Mouse (Mus musculus): ENCODE data around the gene Emilin1. TPM values are rescaled to one million over a fixed set of nuclear protein-coding genes. Genes with fewer than 3 reads are reported as not detected.
A peak's percentile ranks its signal among the peaks of the same experiment; 100 is the strongest.
"Not testable (repeated sequence)": the region's sequence is repeated elsewhere in the genome, so short reads cannot be mapped to it uniquely, and the experiment has no call there.

The Emilin1 gene
- total RNA-seq (2021) = 1 to 10 TPM; 2.7 to 7.7 TPM
- long read RNA-seq, experiment 1, transcript Emilin1-201 (8 exons, 3,852 nt) = major isoform, 8 of 9 reads
- long read RNA-seq, experiment 1, partial matches to known transcripts = 1 of 9 reads
- long read RNA-seq, experiment 1, other reads (novel, unspliced or antisense) = 0 of 9 reads
- long read RNA-seq, experiment 2, partial matches to known transcripts = 0 of 1 reads
- long read RNA-seq, experiment 2, other reads (novel, unspliced or antisense) = 0 of 1 reads

DNA sequence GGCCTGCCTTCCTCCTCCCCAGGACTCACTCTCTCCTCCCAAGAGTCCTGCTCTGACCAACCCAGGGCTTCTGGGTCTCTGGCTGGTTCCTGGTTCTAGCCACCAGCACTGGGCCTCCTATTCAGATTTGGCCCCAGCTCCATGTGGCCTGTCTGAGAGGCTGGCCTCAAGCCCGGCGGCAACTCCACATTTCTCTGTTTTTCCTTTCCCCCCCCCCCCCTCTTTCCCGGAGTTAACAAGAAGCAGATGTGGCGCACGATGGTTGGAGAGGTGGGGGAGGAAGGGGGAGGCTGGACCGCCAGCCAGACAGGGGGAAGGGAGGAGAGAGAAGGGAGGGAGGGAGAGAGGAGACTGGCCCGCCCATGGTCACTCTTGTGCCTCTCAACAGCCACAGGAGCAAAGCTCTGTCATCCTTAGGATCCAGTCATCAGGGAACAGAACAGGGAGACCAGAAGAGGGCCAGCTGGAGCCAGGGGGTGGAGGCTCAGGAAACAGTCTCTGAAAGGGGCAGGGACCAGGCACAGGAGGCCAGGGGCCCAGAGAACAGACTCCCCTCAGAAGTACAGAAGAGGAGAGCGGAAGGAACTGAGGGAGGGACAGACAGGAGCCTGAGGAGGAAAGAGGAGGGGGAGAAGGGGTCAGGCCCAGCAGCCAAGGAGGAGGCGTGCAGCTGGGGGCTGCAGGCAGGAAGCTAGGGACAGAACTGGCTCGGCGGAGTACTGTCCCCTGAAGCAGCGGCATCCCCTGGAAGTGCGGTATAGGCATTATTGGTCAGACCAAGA, at the start of gene Emilin1:
Gene Emilin1 (plus strand): TSS at position 343 of the 782 bp plus-strand sequence.
- Histone ChIP-seq H3K4me3 (peak within 1 kb of the TSS; percentile 71), H3K27ac (peak within 1 kb of the TSS; percentile 86)
- TF ChIP-seq CTCF (IDR thresholded peaks at IDR 0.05) = no peak
- intact Hi-C loops (cut with DNase I) = no loop called here
- DNase-seq = peak; percentile 84

DNA sequence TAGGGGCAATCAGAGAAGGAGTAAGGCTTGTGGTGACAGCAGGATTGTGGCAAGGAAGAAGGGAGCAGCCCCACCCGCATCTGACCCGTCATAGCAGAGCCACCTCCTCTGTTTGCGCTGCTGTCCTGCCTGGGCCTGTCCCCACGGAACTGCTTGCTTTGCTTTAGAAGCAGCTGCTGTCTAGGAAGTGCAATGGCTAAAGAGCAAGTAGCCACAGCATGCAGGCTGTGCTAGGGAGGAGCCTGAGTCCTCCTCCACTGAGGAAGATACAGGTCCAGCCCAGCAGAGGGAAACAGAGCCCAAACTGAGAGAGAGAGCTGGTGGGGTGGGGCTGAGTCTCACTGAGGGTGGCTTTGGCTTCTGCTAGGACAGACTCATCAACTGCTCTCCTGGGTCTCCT, 49.4 kb upstream of the Emilin1 start:
- intact Hi-C loops (cut with DNase I) = no loop called here
- DNase-seq = peak; percentile 39
- no peak overlapping the region for H3K4me3 ChIP-seq
- TF ChIP-seq CTCF (IDR thresholded peaks at IDR 0.05) = peak; percentile 7; the same call in 1 of the 2 replicates
- H3K27ac ChIP-seq = no peak overlapping the region

DNA sequence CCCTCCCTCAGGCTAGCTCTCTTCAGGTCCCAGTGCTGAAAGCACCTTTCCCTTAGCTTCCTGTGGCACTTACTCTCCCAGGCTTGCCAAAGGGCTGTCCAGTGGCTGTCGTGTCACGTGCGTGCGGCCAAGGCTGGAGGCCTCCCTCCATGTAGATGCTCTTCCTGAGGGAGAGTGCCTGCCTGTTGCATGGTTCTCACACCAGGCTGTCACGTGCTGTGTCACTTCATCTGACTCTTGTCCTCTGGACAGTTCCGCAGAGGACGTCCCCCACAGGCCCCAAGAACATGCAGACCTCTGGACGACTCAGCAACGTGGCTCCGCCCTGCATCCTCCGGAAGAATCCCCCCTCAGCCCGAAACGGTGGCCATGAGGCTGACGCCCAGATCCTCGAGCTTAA, 48.9 kb upstream of the Emilin1 start:
- Histone ChIP-seq H3K27ac (0 out of 2 replicates have a peak overlapping the region, but pooled peaks have one; percentile 8), H3K4me3 (peak overlapping the region; percentile 7; the same call in 1 of the 2 replicates)
- DNase-seq = no peak
- no peak for TF ChIP-seq CTCF (IDR thresholded peaks at IDR 0.05)
- intact Hi-C loops (cut with DNase I) = no loop called here

DNA sequence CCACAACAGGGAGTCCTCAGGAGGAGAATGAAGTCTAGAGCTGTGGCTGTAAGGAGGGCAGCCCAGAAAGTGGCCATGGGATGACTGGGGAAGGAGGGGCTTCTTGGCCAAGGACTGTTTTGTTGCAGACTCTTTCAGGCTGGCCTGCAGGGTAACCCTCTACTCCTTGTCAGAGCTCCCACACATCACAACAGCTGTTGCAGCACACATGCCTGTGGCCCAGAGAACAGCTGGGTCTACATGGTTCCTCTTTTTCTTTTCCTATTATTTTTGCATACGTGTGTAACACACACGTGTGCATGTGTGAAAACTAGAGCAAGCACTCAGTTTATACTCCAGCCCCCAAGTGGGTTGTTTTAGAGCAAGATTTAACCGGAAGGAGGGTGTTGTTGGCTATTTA, 46.3 kb upstream of the Emilin1 start:
- intact Hi-C loops (cut with DNase I) = no loop called here
- no peak overlapping the region for H3K4me3 ChIP-seq
- no peak overlapping the region for H3K27ac ChIP-seq
- TF ChIP-seq CTCF (IDR thresholded peaks at IDR 0.05) = no peak
- no peak for DNase-seq

DNA sequence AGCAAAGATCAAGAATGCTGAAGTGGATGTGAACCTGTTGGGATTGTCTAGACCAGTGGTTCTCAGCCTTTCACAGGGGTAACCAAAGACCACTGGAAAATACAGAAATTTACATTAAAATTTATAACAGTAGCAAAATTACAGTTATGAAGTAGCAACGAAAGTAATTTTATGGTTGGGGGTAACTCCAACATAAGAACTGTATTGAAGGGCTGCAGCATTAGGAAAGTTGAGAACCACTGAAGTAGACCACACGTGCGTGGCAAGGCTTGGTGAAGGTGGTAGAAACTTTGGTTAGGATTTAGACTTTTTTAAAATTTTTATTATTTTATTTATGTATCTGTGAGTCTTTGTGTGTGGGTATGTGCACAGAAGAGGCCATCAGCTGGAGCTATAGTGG, 45.5 kb upstream of the Emilin1 start, which contains the start of gene Tmem214:
Gene Tmem214 (plus strand): TSS at position 301 of the 400 bp plus-strand sequence.
- no peak for TF ChIP-seq CTCF (IDR thresholded peaks at IDR 0.05)
- intact Hi-C loops (cut with DNase I) = loop anchor here (2.0 kb wide), 1 partner anchor 21 kb away; the partner anchor contains the start of gene Agbl5
- Histone ChIP-seq H3K4me3 (no peak within 1 kb of the TSS), H3K27ac (peak within 1 kb of the TSS; percentile 96)
- DNase-seq = no peak

DNA sequence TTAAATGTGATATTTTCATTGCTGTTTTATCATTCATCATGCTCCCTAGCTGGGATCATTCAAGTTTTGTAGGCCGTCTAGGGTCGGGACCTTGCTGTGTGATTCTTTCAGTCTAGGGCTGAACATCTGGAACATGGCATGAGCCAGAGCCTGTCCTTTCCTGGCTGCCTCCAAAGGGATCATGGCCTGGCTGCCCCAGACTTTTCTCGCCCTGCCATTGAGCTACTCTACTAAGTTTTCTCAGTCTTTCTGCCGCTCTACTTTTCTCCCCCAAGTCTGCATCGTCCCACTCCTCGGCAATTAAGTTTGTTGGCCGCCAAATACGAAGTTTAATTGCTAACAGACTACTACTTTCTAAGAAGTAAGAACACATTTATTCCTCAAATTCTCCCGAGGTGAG, 44.2 kb upstream of the Emilin1 start:
- H3K27ac ChIP-seq = peak overlapping the region; percentile 96
- DNase-seq = no peak
- intact Hi-C loops (cut with DNase I) = loop anchor here (2.0 kb wide), 1 partner anchor 20 kb away; the partner anchor contains the start of gene Agbl5

DNA sequence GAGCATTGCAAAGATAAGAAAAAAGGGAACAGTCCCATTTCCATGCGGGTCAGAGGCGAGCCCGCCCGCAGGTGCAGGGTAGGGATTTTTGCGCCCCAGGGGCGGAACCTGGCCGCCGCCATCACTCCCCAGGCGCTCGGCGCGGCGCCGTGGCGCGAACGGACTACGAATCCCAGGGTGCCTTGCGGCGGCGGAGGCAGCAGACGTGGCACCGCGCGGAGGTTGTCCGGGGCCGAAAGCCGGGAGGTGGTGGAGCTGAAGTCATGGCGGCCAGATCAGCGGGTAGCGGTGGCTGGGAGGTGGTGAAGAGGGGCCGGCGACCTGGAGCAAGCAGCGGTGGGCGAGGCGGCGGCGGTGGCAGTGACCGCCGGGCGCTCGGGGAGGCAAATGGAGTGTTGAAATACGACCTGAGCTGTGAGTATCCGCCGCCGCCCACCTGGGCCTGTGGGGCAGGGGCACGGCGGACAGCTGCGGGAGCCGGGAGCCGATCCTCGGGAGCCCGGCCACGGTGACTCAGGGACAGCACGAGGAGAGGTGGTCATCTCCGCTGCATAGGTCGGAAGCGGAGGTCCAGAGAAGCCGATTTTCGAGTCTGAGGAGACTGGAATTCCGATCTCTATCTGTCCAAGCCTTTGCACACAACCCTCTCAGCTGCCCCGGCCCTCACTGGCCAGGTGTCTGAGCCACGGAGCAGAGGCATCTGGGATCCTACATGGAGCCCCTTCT, 43.6 kb upstream of the Emilin1 start:
- intact Hi-C loops (cut with DNase I) = loop anchor here (2.0 kb wide), 1 partner anchor 19 kb away; the partner anchor contains the start of gene Agbl5
- peak; percentile 8; the same call in 1 of the 2 replicates for TF ChIP-seq CTCF (IDR thresholded peaks at IDR 0.05)

More for the DNA sequence above, 44.2 kb upstream of the Emilin1 start:
- H3K4me3 ChIP-seq = peak overlapping the region; percentile 80
- no peak for TF ChIP-seq CTCF (IDR thresholded peaks at IDR 0.05)

DNA sequence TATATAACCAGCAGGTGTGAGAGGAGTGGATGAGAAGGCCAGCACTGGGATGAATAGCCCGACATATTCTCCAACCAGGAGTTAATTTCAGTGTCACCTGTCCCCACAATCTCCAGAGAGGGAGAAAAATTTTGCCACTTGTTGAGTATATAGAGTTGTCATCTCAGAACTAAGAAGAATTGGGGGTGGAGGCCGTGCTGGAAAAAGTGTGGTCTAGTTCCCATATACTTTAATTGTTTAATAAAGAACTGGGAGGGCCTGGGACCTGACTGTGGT, 43.1 kb upstream of the Emilin1 start:
- Histone ChIP-seq H3K4me3 (peak overlapping the region; percentile 80), H3K27ac (peak overlapping the region; percentile 96)
- intact Hi-C loops (cut with DNase I) = no loop called here
- no peak for DNase-seq
- no peak for TF ChIP-seq CTCF (IDR thresholded peaks at IDR 0.05)

More for the DNA sequence above, 43.6 kb upstream of the Emilin1 start:
- peak overlapping the region; percentile 96 for H3K27ac ChIP-seq
- peak; percentile 96 for DNase-seq
- peak overlapping the region; percentile 80 for H3K4me3 ChIP-seq

DNA sequence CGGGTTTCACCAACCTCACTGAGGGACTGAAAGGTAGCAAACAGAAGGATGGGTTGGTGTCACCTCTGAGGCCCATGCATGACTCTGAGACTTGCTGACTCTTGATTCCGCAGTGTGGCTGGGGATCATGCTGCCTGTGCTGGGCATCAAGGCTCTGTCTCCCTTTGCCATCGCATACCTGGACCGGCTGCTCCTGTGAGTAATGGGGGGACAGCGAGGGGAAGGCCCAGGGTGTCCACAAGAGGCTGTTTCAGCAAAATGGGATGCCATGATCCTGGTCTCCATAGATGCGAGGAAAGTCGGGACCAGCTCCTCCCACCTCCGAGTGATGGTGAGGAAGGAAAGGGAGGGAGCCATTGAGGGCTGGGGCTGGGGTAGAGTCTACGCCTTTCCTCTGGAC, 40.6 kb upstream of the Emilin1 start:
- no peak for DNase-seq
- no peak for TF ChIP-seq CTCF (IDR thresholded peaks at IDR 0.05)
- no peak overlapping the region for H3K4me3 ChIP-seq
- intact Hi-C loops (cut with DNase I) = no loop called here
- H3K27ac ChIP-seq = no peak overlapping the region

DNA sequence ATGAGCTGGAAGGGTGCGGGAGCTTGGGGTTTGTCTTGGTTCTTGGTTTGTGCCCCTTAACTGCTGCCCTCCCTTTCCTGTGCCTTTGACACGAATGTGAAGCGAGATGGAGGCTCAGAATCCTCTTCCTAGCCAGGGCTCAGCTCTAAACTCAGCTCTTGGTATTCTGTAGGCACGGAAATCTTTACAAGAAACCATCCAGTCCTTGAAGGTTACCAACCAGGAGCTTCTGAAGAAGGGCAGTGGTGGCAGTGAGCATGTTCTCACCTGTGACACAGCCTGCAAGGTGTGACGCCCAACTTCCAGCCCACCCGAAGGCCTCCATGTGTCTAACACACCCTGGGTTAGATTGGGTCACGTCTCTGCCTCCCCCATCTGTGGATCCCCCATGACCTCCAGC, 38.8 kb upstream of the Emilin1 start:
- H3K4me3 ChIP-seq = no peak overlapping the region
- intact Hi-C loops (cut with DNase I) = no loop called here
- no peak for TF ChIP-seq CTCF (IDR thresholded peaks at IDR 0.05)
- DNase-seq = no peak
- no peak overlapping the region for H3K27ac ChIP-seq

DNA sequence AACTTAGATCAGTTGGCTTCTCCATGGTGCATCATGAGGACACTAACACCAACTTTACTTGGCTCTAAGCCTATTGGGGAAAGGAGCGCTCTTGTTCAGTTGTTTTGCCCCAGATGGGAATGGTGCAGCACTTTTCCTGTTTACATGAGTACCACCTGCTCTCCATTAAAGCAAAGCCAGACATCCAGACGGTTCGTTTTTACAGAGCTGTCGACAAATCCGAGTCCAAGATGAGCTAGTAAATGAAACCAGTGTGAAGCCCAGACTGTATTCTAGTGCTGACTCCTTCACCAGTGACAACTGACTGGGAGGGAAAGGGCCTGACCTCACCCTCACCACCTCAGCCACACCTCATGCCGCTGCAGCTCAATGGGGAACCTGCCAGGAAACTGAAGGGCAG, 34.6 kb upstream of the Emilin1 start:
- no peak for TF ChIP-seq CTCF (IDR thresholded peaks at IDR 0.05)
- H3K27ac ChIP-seq = no peak overlapping the region
- H3K4me3 ChIP-seq = no peak overlapping the region
- no peak for DNase-seq
- intact Hi-C loops (cut with DNase I) = no loop called here

DNA sequence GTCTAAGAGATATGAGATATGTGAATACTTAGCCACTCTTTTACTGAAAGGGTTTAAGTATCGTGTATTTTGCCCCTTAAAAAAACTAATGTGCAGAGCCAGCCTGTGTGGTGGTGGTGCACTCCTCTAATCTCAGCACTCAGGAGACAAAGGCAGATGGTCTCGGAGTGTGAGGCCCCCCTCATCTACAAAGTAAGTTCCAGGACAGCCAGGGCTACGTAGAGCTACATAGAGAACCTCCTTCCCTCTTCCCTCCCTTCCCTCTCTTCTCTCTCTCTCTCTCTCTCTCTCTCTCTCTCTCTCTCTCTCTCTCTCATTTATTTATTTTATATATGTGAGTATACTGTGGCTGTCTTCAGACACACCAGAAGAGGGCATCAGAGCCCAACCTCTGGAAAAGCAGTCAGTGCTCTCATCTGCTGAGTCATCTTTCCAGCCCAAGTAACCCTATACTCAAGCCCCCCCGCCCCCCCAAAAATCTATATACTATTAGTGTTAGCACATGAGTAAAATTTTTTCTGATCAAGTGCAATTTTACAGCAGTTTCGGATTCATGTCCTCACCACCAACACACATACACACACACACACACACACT, 33.8 kb upstream of the Emilin1 start:
- Histone ChIP-seq H3K4me3 (no peak overlapping the region), H3K27ac (no peak overlapping the region)
- TF ChIP-seq CTCF (IDR thresholded peaks at IDR 0.05) = peak; percentile 21; the same call in 1 of the 2 replicates
- intact Hi-C loops (cut with DNase I) = no loop called here
- no peak for DNase-seq

DNA sequence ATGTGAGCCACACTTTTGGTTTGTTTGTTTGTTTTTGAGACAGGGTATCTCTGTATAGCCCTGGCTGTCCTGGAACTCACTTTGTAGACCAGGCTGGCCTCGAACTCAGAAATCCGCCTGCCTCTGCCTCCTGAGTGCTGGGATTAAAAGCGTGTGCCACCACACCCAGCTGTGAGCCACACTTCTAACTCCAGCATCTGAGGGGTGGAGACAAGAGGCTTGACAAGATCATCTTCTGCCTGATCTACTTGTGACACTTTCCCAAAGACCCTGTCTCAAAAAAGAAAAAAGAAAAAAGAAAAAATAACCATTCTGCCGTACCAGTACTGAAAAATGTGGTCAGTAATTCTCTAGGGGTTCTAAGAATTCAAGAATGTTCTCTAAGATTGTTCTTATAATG, 31.4 kb upstream of the Emilin1 start:
- H3K27ac ChIP-seq; DNase-seq; H3K4me3 ChIP-seq; intact Hi-C loops (cut with DNase I): not testable (repeated sequence)

Measured in gastrocnemius, adult 2 months (tissue).